Mouse (Mus musculus) megakaryocyte, adult 5-6 weeks (primary cell): ENCODE data around the gene Pmepa1. TPM values are rescaled to one million over a fixed set of nuclear protein-coding genes. Genes with fewer than 3 reads are reported as not detected.
A peak's percentile ranks its signal among the peaks of the same experiment; 100 is the strongest.

Source experiments
- ATAC-seq: 2 replicates; pipeline ENCODE4 v1.8.0; 2016; ENCODE audit warnings: mild to moderate bottlenecking, inconsistent platforms; ENCODE audit not compliant: poor library complexity, severe bottlenecking
- total RNA-seq, 2 experiments: library from RNA; stranded (forward) in 1 of 2; stranded (reverse) in 1 of 2; fragments of 153-499, 151-499 nt in 1 of 2; fragments of 221-1000, 200-1000 nt in 1 of 2; gene quantifications; 2 replicates each; pipeline versions ENCODE4 v1.2.3 to v1.2.4; 2015 to 2017

Gene Pmepa1
- total RNA-seq, 2 experiments from 2014 or later: 0.07 to 1.2 TPM

GRCm38 (mm10) chr2:173194796-173195195 lies 81.5 kb downstream of the Pmepa1 start:
- no peak for ATAC-seq

- ATAC-seq: no peak
Observed at GRCm38 (mm10) chr2:173187182-173187855, 89.0 kb downstream of the Pmepa1 start.

- peak; percentile 92 for ATAC-seq
Observed at GRCm38 (mm10) chr2:173186047-173186943, 90.0 kb downstream of the Pmepa1 start.

- no peak for ATAC-seq
Observed at GRCm38 (mm10) chr2:173185282-173185681, 91.1 kb downstream of the Pmepa1 start.

GRCm38 (mm10) chr2:173184475-173185080 lies 91.8 kb downstream of the Pmepa1 start:
- ATAC-seq: no peak

GRCm38 (mm10) chr2:173183836-173184460 lies 92.4 kb downstream of the Pmepa1 start:
- peak; percentile 56 for ATAC-seq

GRCm38 (mm10) chr2:173183311-173183710 lies 93.0 kb downstream of the Pmepa1 start:
- ATAC-seq: no peak

- ATAC-seq: no peak
Observed at GRCm38 (mm10) chr2:173182796-173183195, 93.5 kb downstream of the Pmepa1 start.

- no peak for ATAC-seq
Observed at GRCm38 (mm10) chr2:173181901-173182300, 94.4 kb downstream of the Pmepa1 start.

- no peak for ATAC-seq
Observed at GRCm38 (mm10) chr2:173181486-173181885, 94.8 kb downstream of the Pmepa1 start.

- no peak for ATAC-seq
Observed at GRCm38 (mm10) chr2:173180721-173181388, 95.5 kb downstream of the Pmepa1 start.

GRCm38 (mm10) chr2:173180026-173180425 lies 96.3 kb downstream of the Pmepa1 start:
- no peak for ATAC-seq

- ATAC-seq: no peak
Observed at GRCm38 (mm10) chr2:173179046-173179445, 97.3 kb downstream of the Pmepa1 start.

- ATAC-seq: no peak
Observed at GRCm38 (mm10) chr2:173177951-173178350, 98.4 kb downstream of the Pmepa1 start.

GRCm38 (mm10) chr2:173177481-173177880 lies 98.9 kb downstream of the Pmepa1 start:
- peak; percentile 26; the same call in 1 of the 2 replicates for ATAC-seq

GRCm38 (mm10) chr2:173175703-173176102 lies 100.6 kb downstream of the Pmepa1 start:
- ATAC-seq: no peak

GRCm38 (mm10) chr2:173174569-173174968 lies 101.8 kb downstream of the Pmepa1 start:
- ATAC-seq: no peak
